Mouse (Mus musculus): ENCODE measurements around the gene Usp3. TPM values are rescaled to one million over a fixed set of nuclear protein-coding genes. Genes with fewer than 3 reads are reported as not detected.

Usp3 gene
- polyA plus RNA-seq, 1 experiment: 29.6 TPM

DNA sequence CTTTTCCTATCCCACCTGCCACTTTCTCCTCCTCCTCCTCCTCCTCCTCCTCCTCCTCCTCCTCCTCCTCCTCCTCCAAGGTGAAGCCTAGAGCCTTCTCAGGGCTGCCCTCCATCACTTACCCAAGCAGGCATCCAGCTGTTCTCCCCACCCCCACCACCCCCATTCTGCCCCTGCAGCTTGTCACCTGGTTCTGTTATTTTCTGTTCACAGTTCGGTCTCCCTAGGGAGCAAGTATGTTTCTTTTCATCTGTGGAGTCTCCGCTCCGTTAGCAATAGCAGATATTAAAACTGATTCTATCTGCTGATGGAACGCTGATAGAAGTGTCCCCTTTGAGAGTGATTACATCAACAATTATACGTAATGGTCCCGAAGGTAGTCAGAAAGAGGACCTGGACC, 4.1 kb upstream of the Usp3 start:
- Histone ChIP-seq H3K36me3 (ENCODE audit: control insufficient read depth, insufficient read depth, low read length) (no peaks in the 10 kb centered on the region), H3K27ac (ENCODE audit: insufficient read depth, low read depth, low read length) (no peak overlapping the region), H3K27me3 (replicated peaks; ENCODE audit: control insufficient read depth, insufficient read depth, low read length) (no peaks in the 10 kb centered on the region), H3K4me3 (ENCODE audit: insufficient read depth, low read depth, low read length) (no peak overlapping the region), H3K4me1 (ENCODE audit: control insufficient read depth, insufficient read depth, low read length) (peaks cover 24% of the 10 kb centered on the region)
- TF ChIP-seq POLR2A (IDR thresholded peaks at IDR 0.05; ENCODE audit: low read depth, low read length) (no peak), CTCF (conservative IDR thresholded peaks at IDR 0.05; ENCODE audit: insufficient read depth, insufficient read length, low read depth, low read length) (no peak)
- DNase-seq: no peak
- 52% methylated on average over 6 of the region's 6 CpGs for WGBS

DNA sequence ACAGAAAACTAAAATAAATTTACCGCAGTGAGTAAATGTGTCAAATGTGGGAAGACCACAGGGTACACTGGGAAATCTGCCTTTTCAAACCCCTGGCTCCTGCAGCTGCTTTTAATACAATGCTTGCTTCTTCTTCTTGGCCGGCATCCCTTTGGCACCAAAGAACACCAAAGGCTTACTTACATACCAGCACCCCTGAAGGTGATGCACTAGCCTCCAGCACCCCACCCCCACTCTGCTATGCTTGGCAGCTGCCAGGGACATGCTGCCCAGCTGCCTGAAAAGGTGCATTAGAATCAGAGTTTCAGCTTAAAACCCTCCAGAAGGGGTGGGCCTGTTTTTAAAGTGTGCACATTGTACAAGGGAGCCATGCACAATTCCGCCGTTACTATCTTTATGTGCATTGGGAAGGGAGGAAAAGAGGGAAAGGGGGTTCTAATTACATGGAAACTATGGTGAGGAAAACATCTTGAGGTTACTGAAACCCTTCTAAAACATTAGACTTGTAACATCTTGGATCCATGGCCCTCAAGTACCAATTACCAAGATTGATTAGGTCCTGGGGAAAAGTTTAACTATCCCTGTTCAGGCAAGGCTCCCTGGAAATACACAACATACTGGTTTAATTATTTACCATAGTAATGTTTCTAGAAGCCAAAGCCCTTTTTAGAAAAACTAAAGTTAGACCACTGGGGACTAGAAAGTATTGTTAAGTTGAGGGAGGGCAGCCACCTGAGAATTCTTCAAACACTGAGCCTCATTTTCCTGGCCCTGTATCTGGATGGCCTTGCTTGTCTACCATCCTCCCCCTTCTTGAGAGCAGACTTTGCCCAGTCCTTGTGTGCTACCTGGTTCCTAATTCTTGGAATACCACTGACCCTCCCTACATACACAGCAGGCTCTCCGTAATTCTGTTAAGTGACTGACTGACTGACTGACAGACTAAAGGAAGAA, 3.1 kb upstream of the Usp3 start:
- Histone ChIP-seq H3K36me3 (ENCODE audit: control insufficient read depth, insufficient read depth, low read length) (no peaks in the 10 kb centered on the region), H3K27ac (ENCODE audit: insufficient read depth, low read depth, low read length) (peak overlapping the region; percentile 85), H3K4me1 (ENCODE audit: control insufficient read depth, insufficient read depth, low read length) (peaks cover 26% of the 10 kb centered on the region), H3K4me3 (ENCODE audit: insufficient read depth, low read depth, low read length) (no peak overlapping the region), H3K27me3 (replicated peaks; ENCODE audit: control insufficient read depth, insufficient read depth, low read length) (no peaks in the 10 kb centered on the region)
- DNase-seq: peak; percentile 84
- TF ChIP-seq POLR2A (IDR thresholded peaks at IDR 0.05; ENCODE audit: low read depth, low read length) (no peak), CTCF (conservative IDR thresholded peaks at IDR 0.05; ENCODE audit: insufficient read depth, insufficient read length, low read depth, low read length) (no peak)
- 39% methylated on average over 5 of the region's 5 CpGs for WGBS

DNA sequence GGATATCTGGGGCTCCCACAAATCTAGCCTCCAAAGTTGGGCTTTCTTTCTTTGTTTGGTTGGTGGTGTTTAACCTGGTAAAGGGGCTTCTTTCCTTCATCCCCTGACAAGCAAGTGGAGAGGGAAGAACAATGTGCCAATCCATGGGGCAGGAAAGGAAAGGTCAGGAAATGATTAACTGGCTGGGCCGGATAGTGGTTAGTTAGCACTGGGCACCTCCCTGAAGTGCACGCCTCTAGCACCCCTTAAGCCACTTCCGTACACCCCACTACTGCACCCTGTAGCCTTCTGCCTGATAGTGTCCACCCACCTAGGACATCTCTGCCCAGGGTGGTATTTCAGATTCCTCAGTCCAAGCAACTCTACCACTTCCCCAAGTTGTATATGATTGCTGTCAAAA, 1.1 kb upstream of the Usp3 start:
- 16% methylated on average over 3 of the region's 3 CpGs for WGBS
- Histone ChIP-seq H3K36me3 (ENCODE audit: control insufficient read depth, insufficient read depth, low read length) (no peaks in the 10 kb centered on the region), H3K27ac (ENCODE audit: insufficient read depth, low read depth, low read length) (peak overlapping the region; percentile 98), H3K27me3 (replicated peaks; ENCODE audit: control insufficient read depth, insufficient read depth, low read length) (no peaks in the 10 kb centered on the region), H3K4me1 (ENCODE audit: control insufficient read depth, insufficient read depth, low read length) (peaks cover 22% of the 10 kb centered on the region), H3K4me3 (ENCODE audit: insufficient read depth, low read depth, low read length) (0 out of 2 replicates have a peak overlapping the region, but pooled peaks have one; percentile 9)
- TF ChIP-seq POLR2A (IDR thresholded peaks at IDR 0.05; ENCODE audit: low read depth, low read length) (no peak), CTCF (conservative IDR thresholded peaks at IDR 0.05; ENCODE audit: insufficient read depth, insufficient read length, low read depth, low read length) (no peak)
- peak; percentile 92 for DNase-seq

DNA sequence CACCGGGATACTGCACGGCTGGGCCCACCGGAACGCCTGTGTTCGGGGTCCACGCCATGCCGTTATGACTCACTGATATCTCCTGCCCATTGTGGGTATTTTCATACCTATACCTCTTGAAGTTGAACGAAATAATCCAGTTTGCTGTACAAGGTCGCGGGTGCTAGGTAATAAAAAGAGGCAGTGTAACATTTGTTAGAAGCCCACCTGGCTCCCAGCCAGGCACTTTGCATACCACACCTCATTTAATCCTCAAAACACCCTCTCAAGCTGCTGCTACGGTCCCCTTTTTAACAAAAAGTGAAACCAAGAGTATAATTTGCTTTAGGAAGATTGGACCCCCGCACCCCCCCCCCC, 649 bp upstream of the Usp3 start:
- TF ChIP-seq POLR2A (IDR thresholded peaks at IDR 0.05; ENCODE audit: low read depth, low read length) (no peak), CTCF (conservative IDR thresholded peaks at IDR 0.05; ENCODE audit: insufficient read depth, insufficient read length, low read depth, low read length) (no peak)
- DNase-seq: no peak
- Histone ChIP-seq H3K27ac (ENCODE audit: insufficient read depth, low read depth, low read length) (peak overlapping the region; percentile 98), H3K4me3 (ENCODE audit: insufficient read depth, low read depth, low read length) (peak overlapping the region; percentile 82), H3K27me3 (replicated peaks; ENCODE audit: control insufficient read depth, insufficient read depth, low read length) (no peaks in the 10 kb centered on the region), H3K36me3 (ENCODE audit: control insufficient read depth, insufficient read depth, low read length) (no peaks in the 10 kb centered on the region), H3K4me1 (ENCODE audit: control insufficient read depth, insufficient read depth, low read length) (peaks cover 22% of the 10 kb centered on the region)
- 2% methylated on average over 12 of the region's 12 CpGs for WGBS

DNA sequence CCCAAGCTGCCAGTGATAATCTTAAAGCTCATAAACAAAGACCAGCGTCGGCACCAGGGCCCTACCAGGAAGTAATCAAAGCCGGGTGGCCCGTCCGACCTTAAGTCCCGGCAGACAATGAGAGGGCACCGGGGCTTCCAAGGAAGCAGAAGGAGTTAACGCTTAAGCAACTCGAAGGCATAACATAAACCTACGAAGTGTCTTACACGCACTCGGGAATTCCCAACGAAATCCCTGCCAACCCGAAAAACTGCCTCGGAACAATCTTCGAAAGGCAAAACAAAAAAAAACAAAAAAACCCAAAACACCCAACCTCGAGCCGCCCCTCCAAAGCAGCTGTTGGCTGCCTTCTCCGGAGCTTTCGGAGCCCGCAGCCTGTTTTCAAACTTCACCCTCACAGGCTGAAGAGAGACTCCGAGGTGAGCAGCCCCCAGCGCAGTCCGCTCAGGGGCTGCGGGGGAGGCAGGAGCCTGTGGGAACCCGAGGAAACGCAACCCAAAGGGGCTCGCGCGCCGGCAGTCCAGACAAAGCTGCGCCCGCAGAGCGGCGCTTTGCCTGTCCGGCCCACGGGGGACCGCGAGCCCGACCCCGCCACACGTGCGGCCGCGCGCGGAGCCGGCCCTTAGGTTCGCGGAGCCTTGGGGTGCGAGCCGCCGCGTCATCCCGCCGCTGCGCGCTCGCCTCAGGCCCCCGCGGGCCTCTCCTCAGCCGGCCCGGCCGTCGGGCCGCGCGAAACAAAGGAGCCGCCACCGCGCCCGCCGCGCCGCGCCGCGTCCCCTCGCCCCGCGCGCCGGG, 894 bp downstream of the Usp3 start:
- WGBS: under 1% methylated on average over 69 of the region's 83 CpGs
- H3K27ac ChIP-seq (ENCODE audit: insufficient read depth, low read depth, low read length): peak overlapping the region; percentile 89
- peak overlapping the region; percentile 99 for H3K4me3 ChIP-seq (ENCODE audit: insufficient read depth, low read depth, low read length)
- no peaks in the 10 kb centered on the region for H3K36me3 ChIP-seq (ENCODE audit: control insufficient read depth, insufficient read depth, low read length)
- H3K27me3 ChIP-seq (replicated peaks; ENCODE audit: control insufficient read depth, insufficient read depth, low read length): no peaks in the 10 kb centered on the region
- peak; percentile 65 for DNase-seq
- peaks cover 24% of the 10 kb centered on the region for H3K4me1 ChIP-seq (ENCODE audit: control insufficient read depth, insufficient read depth, low read length)
- TF ChIP-seq CTCF (conservative IDR thresholded peaks at IDR 0.05; ENCODE audit: insufficient read depth, insufficient read length, low read depth, low read length) (no peak), POLR2A (IDR thresholded peaks at IDR 0.05; ENCODE audit: low read depth, low read length) (no peak)

DNA sequence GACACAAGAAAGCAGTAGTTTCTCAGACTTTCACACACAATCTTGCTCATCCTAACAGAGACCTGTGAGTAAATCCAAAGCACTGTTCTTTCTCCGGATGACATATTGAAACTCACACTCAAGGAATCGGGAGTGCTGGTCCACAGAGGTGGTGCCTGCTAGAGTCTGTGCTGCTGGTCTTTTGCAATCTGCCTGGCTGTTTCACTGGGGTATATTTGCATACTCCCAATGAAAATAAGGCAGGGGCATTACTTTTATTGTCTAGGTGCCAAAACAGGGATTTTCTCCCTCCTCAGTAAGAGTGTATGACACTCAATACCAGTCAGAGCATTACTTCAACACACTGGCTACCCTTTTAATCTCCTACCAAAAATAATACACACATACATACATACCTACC, 2.9 kb downstream of the Usp3 start:
- whole genome bisulfite sequencing: 62% methylated on average over 2 of the region's 2 CpGs

DNA sequence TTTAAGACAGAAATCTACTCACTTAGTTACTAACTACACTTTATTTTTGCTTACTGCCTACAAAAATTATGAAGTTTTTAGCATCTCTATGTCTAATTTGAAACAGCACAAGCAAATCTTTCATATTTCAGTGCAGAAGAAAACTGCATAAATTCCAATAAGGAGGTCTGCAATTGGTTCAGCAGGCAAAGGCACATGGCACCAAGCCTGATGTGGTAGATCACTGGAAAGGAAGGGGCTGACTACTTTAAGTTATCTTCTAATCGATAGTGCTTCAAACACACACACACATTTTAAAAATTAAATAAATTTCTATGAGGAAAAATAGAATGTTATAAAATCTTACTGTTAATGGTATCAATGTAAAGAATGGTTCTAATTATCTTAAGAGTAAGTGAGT, 5.9 kb downstream of the Usp3 start:
- TF ChIP-seq POLR2A (IDR thresholded peaks at IDR 0.05; ENCODE audit: low read depth, low read length) (no peak), CTCF (conservative IDR thresholded peaks at IDR 0.05; ENCODE audit: insufficient read depth, insufficient read length, low read depth, low read length) (no peak)
- WGBS: 83% methylated on average over 1 of the region's 1 CpGs

More for the DNA sequence above, 2.9 kb downstream of the Usp3 start:
- DNase-seq: no peak
- H3K27me3 ChIP-seq (replicated peaks; ENCODE audit: control insufficient read depth, insufficient read depth, low read length): no peaks in the 10 kb centered on the region
- peaks cover 19% of the 10 kb centered on the region for H3K4me1 ChIP-seq (ENCODE audit: control insufficient read depth, insufficient read depth, low read length)
- TF ChIP-seq CTCF (conservative IDR thresholded peaks at IDR 0.05; ENCODE audit: insufficient read depth, insufficient read length, low read depth, low read length) (no peak), POLR2A (IDR thresholded peaks at IDR 0.05; ENCODE audit: low read depth, low read length) (no peak)
- no peak overlapping the region for H3K4me3 ChIP-seq (ENCODE audit: insufficient read depth, low read depth, low read length)
- no peak overlapping the region for H3K27ac ChIP-seq (ENCODE audit: insufficient read depth, low read depth, low read length)
- no peaks in the 10 kb centered on the region for H3K36me3 ChIP-seq (ENCODE audit: control insufficient read depth, insufficient read depth, low read length)

More for the DNA sequence above, 5.9 kb downstream of the Usp3 start:
- Histone ChIP-seq H3K4me1 (ENCODE audit: control insufficient read depth, insufficient read depth, low read length) (peaks cover 8% of the 10 kb centered on the region; the same call in 1 of the 2 replicates), H3K27me3 (replicated peaks; ENCODE audit: control insufficient read depth, insufficient read depth, low read length) (no peaks in the 10 kb centered on the region), H3K4me3 (ENCODE audit: insufficient read depth, low read depth, low read length) (no peak overlapping the region), H3K27ac (ENCODE audit: insufficient read depth, low read depth, low read length) (no peak overlapping the region), H3K36me3 (ENCODE audit: control insufficient read depth, insufficient read depth, low read length) (no peaks in the 10 kb centered on the region)
- no peak for DNase-seq

Measured in kidney, adult 2 months (tissue).